Mouse (Mus musculus): ENCODE measurements around the gene Map3k9.

DNA sequence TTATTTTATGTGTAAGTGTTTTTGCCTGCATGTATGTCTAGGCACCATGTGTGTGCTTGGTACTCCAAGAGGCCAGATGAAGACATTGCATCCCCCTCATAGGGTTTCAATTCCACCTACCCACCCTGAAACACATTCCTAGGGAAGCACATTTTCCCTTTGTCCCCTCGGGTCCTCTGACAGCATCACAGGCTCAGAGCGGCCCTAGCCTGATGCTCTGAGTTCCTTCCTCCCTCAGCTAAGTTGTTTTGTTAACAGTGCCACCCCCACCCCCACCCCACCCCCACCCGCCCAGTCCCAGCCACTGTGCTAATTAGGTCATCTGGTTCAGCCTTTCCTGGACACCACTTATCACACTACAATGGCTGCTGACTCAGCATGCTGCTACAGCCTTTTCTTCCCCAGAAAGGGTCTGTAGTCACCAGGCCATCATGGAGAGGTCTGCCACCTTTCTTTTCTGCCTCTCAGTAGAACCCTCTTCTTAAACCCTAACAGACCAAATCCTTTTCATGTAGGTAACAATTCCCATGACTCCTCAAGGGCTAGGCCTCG lies 91.4 kb downstream of the Map3k9 start:
- TF ChIP-seq CTCF (IDR thresholded peaks at IDR 0.05; ENCODE audit: control insufficient read depth, insufficient read depth, insufficient replicate concordance, low read depth, low read length) (no peak), POLR2A (IDR thresholded peaks at IDR 0.05; ENCODE audit: control insufficient read depth, low read depth, low read length) (no peak)
